Mouse (Mus musculus) myocyte (in vitro differentiated cells): ENCODE measurements around the gene Psmc3.
A peak's percentile ranks its signal among the peaks of the same experiment; 100 is the strongest.

Experiments used
- CEBPB ChIP-seq: IDR thresholded peaks from 2 replicates; pipeline ENCODE4 v1.6.1; 2011; ENCODE audit warnings: mild to moderate bottlenecking, moderate library complexity; ENCODE audit not compliant: poor library complexity, insufficient read depth, severe bottlenecking
- MAX ChIP-seq: IDR thresholded peaks from one replicate; pipeline ENCODE4 v1.6.1; 2011; ENCODE audit warnings: low read depth, mild to moderate bottlenecking, control low read depth
- MYOD1 ChIP-seq, 3 experiments: IDR thresholded peaks; one replicate each; pipeline ENCODE4 v1.6.1; 2011; ENCODE audit warnings: control low read depth in 2 of 3, low read depth in 2 of 3, mild to moderate bottlenecking in 2 of 3, moderate library complexity in 1 of 3; ENCODE audit not compliant: insufficient read length in 2 of 3, control insufficient read depth in 1 of 3
- MYOG ChIP-seq, 3 experiments: IDR thresholded peaks; one replicate each; pipeline ENCODE4 v1.6.1; 2011; ENCODE audit warnings: control low read depth in 2 of 3, low read depth in 2 of 3, mild to moderate bottlenecking in 2 of 3; ENCODE audit not compliant: insufficient read length in 2 of 3, control insufficient read depth in 1 of 3, insufficient read depth in 1 of 3
- POLR2A ChIP-seq: IDR thresholded peaks from one replicate; pipeline ENCODE4 v1.6.1; 2011; ENCODE audit warnings: low read depth, mild to moderate bottlenecking, control low read depth, moderate library complexity; ENCODE audit not compliant: insufficient read length
- TCF12 ChIP-seq: IDR thresholded peaks from one replicate; pipeline ENCODE4 v1.6.1; 2011; ENCODE audit warnings: mild to moderate bottlenecking, control low read depth; ENCODE audit not compliant: poor library complexity, insufficient read depth, severe bottlenecking
- TCF3 ChIP-seq: IDR thresholded peaks from one replicate; pipeline ENCODE4 v1.6.1; 2011; ENCODE audit warnings: low read depth, control low read depth; ENCODE audit not compliant: insufficient read length
- USF1 ChIP-seq: IDR thresholded peaks from one replicate; pipeline ENCODE4 v1.6.1; 2011; ENCODE audit warnings: low read depth, mild to moderate bottlenecking, control low read depth, moderate library complexity

- TF ChIP-seq USF1 (peak; percentile 94), CEBPB (no peak), MYOG (IDR thresholded peaks at IDR 0.05; ENCODE audit: control insufficient read depth in 1 of 3, insufficient read depth in 1 of 3, insufficient read length in 2 of 3, low read depth in 2 of 3) (peak in 1 of 3 experiments; percentile 39), MYOD1 (IDR thresholded peaks at IDR 0.05; ENCODE audit: control insufficient read depth in 1 of 3, insufficient read length in 2 of 3, low read depth in 2 of 3) (peak in 1 of 3 experiments; percentile 33), POLR2A (peak; percentile 33), TCF12 (no peak), MAX (no peak), TCF3 (no peak)
These were observed 4.6 kb downstream of the Psmc3 start for GRCm38 (mm10) chr2:91058435-91058834.
